Mouse (Mus musculus): ENCODE data around the gene Hsd11b2. TPM values are rescaled to one million over a fixed set of nuclear protein-coding genes. Genes with fewer than 3 reads are reported as not detected.

Hsd11b2 gene
- total and polyA plus RNA-seq, 3 experiments = not detected

- DNase-seq (ENCODE audit: low spot score) = no peak
- H3K9me3 ChIP-seq (replicated peaks) = no peaks in the 10 kb centered on the region
- no peak overlapping the region for H3K4me3 ChIP-seq (ENCODE audit: low read depth, low read length)
- TF ChIP-seq CTCF (IDR thresholded peaks at IDR 0.05; ENCODE audit: low read depth, low read length) (no peak), TAL1 (conservative IDR thresholded peaks at IDR 0.05; ENCODE audit: low read depth, low read length) (no peak), GATA1 (IDR thresholded peaks at IDR 0.05; ENCODE audit: borderline replicate concordance, low read length) (no peak), POLR2AphosphoS5 (IDR thresholded peaks at IDR 0.05; ENCODE audit: insufficient replicate concordance, low read depth, low read length) (no peak), GATA2 (IDR thresholded peaks at IDR 0.05; ENCODE audit: borderline replicate concordance, low read depth, low read length) (no peak)
- ATAC-seq (ENCODE audit: extremely low read depth, insufficient number of reproducible peaks, low FRiP score, poor library complexity, severe bottlenecking) = no peak
- H3K27me3 ChIP-seq (ENCODE audit: insufficient read depth, low read length) = peaks cover 30% of the 10 kb centered on the region
- H3K4me1 ChIP-seq (ENCODE audit: insufficient read depth, low read depth, low read length) = no peaks in the 10 kb centered on the region
- no peaks in the 10 kb centered on the region for H3K36me3 ChIP-seq (replicated peaks)
Observed at GRCm38 (mm10) chr8:105482123-105482522, 36.4 kb upstream of the Hsd11b2 start.

- ATAC-seq (ENCODE audit: extremely low read depth, insufficient number of reproducible peaks, low FRiP score, poor library complexity, severe bottlenecking) (no peak), DNase-seq (ENCODE audit: low spot score) (no peak)
- TF ChIP-seq GATA1 (IDR thresholded peaks at IDR 0.05; ENCODE audit: borderline replicate concordance, low read length) = no peak
- TF ChIP-seq POLR2AphosphoS5 (IDR thresholded peaks at IDR 0.05; ENCODE audit: insufficient replicate concordance, low read depth, low read length) = no peak
- no peak for TF ChIP-seq TAL1 (conservative IDR thresholded peaks at IDR 0.05; ENCODE audit: low read depth, low read length)
- TF ChIP-seq CTCF (IDR thresholded peaks at IDR 0.05; ENCODE audit: low read depth, low read length) = no peak
- TF ChIP-seq GATA2 (IDR thresholded peaks at IDR 0.05; ENCODE audit: borderline replicate concordance, low read depth, low read length) = no peak
- Histone ChIP-seq H3K4me3 (ENCODE audit: low read depth, low read length) (no peak overlapping the region), H3K9me3 (replicated peaks) (no peaks in the 10 kb centered on the region), H3K27me3 (ENCODE audit: insufficient read depth, low read length) (peaks cover 23% of the 10 kb centered on the region), H3K36me3 (replicated peaks) (no peaks in the 10 kb centered on the region), H3K4me1 (ENCODE audit: insufficient read depth, low read depth, low read length) (no peaks in the 10 kb centered on the region)
Observed at GRCm38 (mm10) chr8:105483212-105484029, 35.1 kb upstream of the Hsd11b2 start.

- Histone ChIP-seq H3K9me3 (replicated peaks) (no peaks in the 10 kb centered on the region), H3K4me1 (ENCODE audit: insufficient read depth, low read depth, low read length) (no peaks in the 10 kb centered on the region), H3K36me3 (replicated peaks) (no peaks in the 10 kb centered on the region), H3K4me3 (ENCODE audit: low read depth, low read length) (no peak overlapping the region), H3K27me3 (ENCODE audit: insufficient read depth, low read length) (peaks cover 21% of the 10 kb centered on the region)
- ATAC-seq (ENCODE audit: extremely low read depth, insufficient number of reproducible peaks, low FRiP score, poor library complexity, severe bottlenecking) = no peak
- TF ChIP-seq CTCF (IDR thresholded peaks at IDR 0.05; ENCODE audit: low read depth, low read length) (no peak), TAL1 (conservative IDR thresholded peaks at IDR 0.05; ENCODE audit: low read depth, low read length) (no peak), POLR2AphosphoS5 (IDR thresholded peaks at IDR 0.05; ENCODE audit: insufficient replicate concordance, low read depth, low read length) (no peak), GATA1 (IDR thresholded peaks at IDR 0.05; ENCODE audit: borderline replicate concordance, low read length) (no peak), GATA2 (IDR thresholded peaks at IDR 0.05; ENCODE audit: borderline replicate concordance, low read depth, low read length) (no peak)
- no peak for DNase-seq (ENCODE audit: low spot score)
Observed at GRCm38 (mm10) chr8:105484030-105484368, 34.6 kb upstream of the Hsd11b2 start.

- H3K4me3 ChIP-seq (ENCODE audit: low read depth, low read length) = no peak overlapping the region
- ATAC-seq (ENCODE audit: extremely low read depth, insufficient number of reproducible peaks, low FRiP score, poor library complexity, severe bottlenecking) (no peak), DNase-seq (ENCODE audit: low spot score) (peak; percentile 28)
- H3K36me3 ChIP-seq (replicated peaks) = no peaks in the 10 kb centered on the region
- TF ChIP-seq POLR2AphosphoS5 (IDR thresholded peaks at IDR 0.05; ENCODE audit: insufficient replicate concordance, low read depth, low read length) (no peak), TAL1 (conservative IDR thresholded peaks at IDR 0.05; ENCODE audit: low read depth, low read length) (no peak), GATA1 (IDR thresholded peaks at IDR 0.05; ENCODE audit: borderline replicate concordance, low read length) (no peak), CTCF (IDR thresholded peaks at IDR 0.05; ENCODE audit: low read depth, low read length) (no peak), GATA2 (IDR thresholded peaks at IDR 0.05; ENCODE audit: borderline replicate concordance, low read depth, low read length) (no peak)
- H3K27me3 ChIP-seq (ENCODE audit: insufficient read depth, low read length) = peaks cover 17% of the 10 kb centered on the region
- H3K9me3 ChIP-seq (replicated peaks) = no peaks in the 10 kb centered on the region
- no peaks in the 10 kb centered on the region for H3K4me1 ChIP-seq (ENCODE audit: insufficient read depth, low read depth, low read length)
Observed at GRCm38 (mm10) chr8:105484392-105484791, 34.2 kb upstream of the Hsd11b2 start.

- H3K36me3 ChIP-seq (replicated peaks) = no peaks in the 10 kb centered on the region
- TF ChIP-seq CTCF (IDR thresholded peaks at IDR 0.05; ENCODE audit: low read depth, low read length) (no peak), GATA2 (IDR thresholded peaks at IDR 0.05; ENCODE audit: borderline replicate concordance, low read depth, low read length) (no peak), POLR2AphosphoS5 (IDR thresholded peaks at IDR 0.05; ENCODE audit: insufficient replicate concordance, low read depth, low read length) (no peak), TAL1 (conservative IDR thresholded peaks at IDR 0.05; ENCODE audit: low read depth, low read length) (no peak), GATA1 (IDR thresholded peaks at IDR 0.05; ENCODE audit: borderline replicate concordance, low read length) (no peak)
- DNase-seq (ENCODE audit: low spot score) (no peak), ATAC-seq (ENCODE audit: extremely low read depth, insufficient number of reproducible peaks, low FRiP score, poor library complexity, severe bottlenecking) (no peak)
- H3K9me3 ChIP-seq (replicated peaks) = no peaks in the 10 kb centered on the region
- peaks cover 15% of the 10 kb centered on the region for H3K27me3 ChIP-seq (ENCODE audit: insufficient read depth, low read length)
- no peak overlapping the region for H3K4me3 ChIP-seq (ENCODE audit: low read depth, low read length)
- no peaks in the 10 kb centered on the region for H3K4me1 ChIP-seq (ENCODE audit: insufficient read depth, low read depth, low read length)
Observed at GRCm38 (mm10) chr8:105488082-105488481, 30.5 kb upstream of the Hsd11b2 start.

GRCm38 (mm10) chr8:105489281-105489680, 29.3 kb upstream of the Hsd11b2 start:
- ATAC-seq (ENCODE audit: extremely low read depth, insufficient number of reproducible peaks, low FRiP score, poor library complexity, severe bottlenecking) (no peak), DNase-seq (ENCODE audit: low spot score) (no peak)
- H3K27me3 ChIP-seq (ENCODE audit: insufficient read depth, low read length) = peaks cover 11% of the 10 kb centered on the region
- no peak overlapping the region for H3K4me3 ChIP-seq (ENCODE audit: low read depth, low read length)
- no peaks in the 10 kb centered on the region for H3K4me1 ChIP-seq (ENCODE audit: insufficient read depth, low read depth, low read length)
- no peaks in the 10 kb centered on the region for H3K36me3 ChIP-seq (replicated peaks)
- H3K9me3 ChIP-seq (replicated peaks) = no peaks in the 10 kb centered on the region
- TF ChIP-seq TAL1 (conservative IDR thresholded peaks at IDR 0.05; ENCODE audit: low read depth, low read length) = no peak
- TF ChIP-seq CTCF (IDR thresholded peaks at IDR 0.05; ENCODE audit: low read depth, low read length) = no peak
- no peak for TF ChIP-seq GATA2 (IDR thresholded peaks at IDR 0.05; ENCODE audit: borderline replicate concordance, low read depth, low read length)
- no peak for TF ChIP-seq GATA1 (IDR thresholded peaks at IDR 0.05; ENCODE audit: borderline replicate concordance, low read length)
- no peak for TF ChIP-seq POLR2AphosphoS5 (IDR thresholded peaks at IDR 0.05; ENCODE audit: insufficient replicate concordance, low read depth, low read length)

All from G1E (cell line).